Mouse (Mus musculus): ENCODE measurements around the gene Krtap19-2.

DNA sequence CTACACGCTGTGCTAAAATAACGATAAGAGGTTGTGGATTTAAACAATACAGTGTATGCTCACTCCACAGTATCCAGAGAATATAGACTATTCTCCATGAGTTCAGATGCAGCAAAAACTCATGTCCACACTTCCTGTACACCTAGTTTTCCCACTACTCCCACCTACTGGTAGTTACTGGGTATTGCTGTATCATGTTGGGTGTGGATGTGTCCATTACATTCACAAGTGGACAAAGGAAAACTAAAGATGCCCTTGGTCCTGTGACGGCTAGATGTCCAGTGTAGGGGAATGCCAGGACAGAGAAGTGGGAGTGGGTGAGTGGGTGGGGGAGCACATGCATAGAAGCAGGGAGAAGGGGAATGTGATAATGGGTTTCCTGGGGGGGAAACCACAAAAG lies 50.3 kb downstream of the Krtap19-2 start:
- TF ChIP-seq POLR2A (IDR thresholded peaks at IDR 0.05; ENCODE audit: borderline replicate concordance, insufficient read depth, low read length) (no peak), CTCF (IDR thresholded peaks at IDR 0.05; ENCODE audit: borderline replicate concordance, insufficient read depth, low read depth, low read length) (peak; percentile 37; the same call in 1 of the 2 replicates)
